Mouse (Mus musculus) heart, embryonic 12.5 days (tissue): ENCODE results near the gene Rpl18a. TPM values are rescaled to one million over a fixed set of nuclear protein-coding genes. Genes with fewer than 3 reads are reported as not detected.

ENCODE experiments used
- ATAC-seq: fragments of 200-750 bp; cut with Nextera tagmentation; 2 replicates; pipeline ENCODE4 v1.8.0; 2017; ENCODE audit warnings: moderate TSS enrichment, moderate library complexity; ENCODE audit not compliant: insufficient number of reproducible peaks, low FRiP score
- H3K27ac ChIP-seq: fragments of 300-500 bp; sonication (generic); 2 replicates; pipeline ENCODE4 v1.5.1; 2016; ENCODE audit warnings: mild to moderate bottlenecking, moderate library complexity; ENCODE audit not compliant: poor library complexity, severe bottlenecking
- H3K27me3 ChIP-seq: fragments of 300-500 bp; sonication (generic); replicated peaks from 2 replicates; pipeline ENCODE4 v1.6.1; 2016; ENCODE audit warnings: mild to moderate bottlenecking, moderate library complexity
- H3K36me3 ChIP-seq: fragments of 300-500 bp; sonication (generic); 2 replicates; pipeline ENCODE4 v1.6.1; 2016; ENCODE audit warnings: mild to moderate bottlenecking, moderate library complexity
- H3K4me1 ChIP-seq: fragments of 300-500 bp; sonication (generic); replicated peaks from 2 replicates; pipeline ENCODE4 v1.6.1; 2016; ENCODE audit warnings: mild to moderate bottlenecking
- H3K4me2 ChIP-seq: fragments of 300-500 bp; sonication (generic); 2 replicates; pipeline ENCODE4 v1.6.1; 2016; ENCODE audit warnings: mild to moderate bottlenecking, moderate library complexity
- H3K4me3 ChIP-seq: fragments of 300-500 bp; sonication (generic); 2 replicates; pipeline ENCODE4 v1.5.1; 2016; ENCODE audit warnings: mild to moderate bottlenecking
- H3K9ac ChIP-seq: fragments of 300-500 bp; sonication (generic); 2 replicates; pipeline ENCODE4 v1.6.1; 2016; ENCODE audit warnings: mild to moderate bottlenecking, moderate library complexity
- H3K9me3 ChIP-seq: fragments of 300-500 bp; sonication (generic); replicated peaks from 2 replicates; pipeline ENCODE4 v1.6.1; 2016; ENCODE audit warnings: mild to moderate bottlenecking, moderate library complexity
- WGBS: fragments of 180-500 bp; shearing (Covaris S2); methylation state at CpG from one replicate; pipeline ENCODE4 v1.1.7; 2016; 5-methylcytosine and 5-hydroxymethylcytosine counted together
- polyA plus RNA-seq: library from polyadenylated mRNA; unstranded; fragments of >200 nt; fragmentation: Nextera tagmentation; extraction: Ambion mirVana; gene quantifications from 2 replicates; pipeline ENCODE4 v1.2.1, GENCODE M21; 2016

Rpl18a gene
- polyA plus RNA-seq, 1 experiment from 2014 or later, result 2,528 TPM

DNA sequence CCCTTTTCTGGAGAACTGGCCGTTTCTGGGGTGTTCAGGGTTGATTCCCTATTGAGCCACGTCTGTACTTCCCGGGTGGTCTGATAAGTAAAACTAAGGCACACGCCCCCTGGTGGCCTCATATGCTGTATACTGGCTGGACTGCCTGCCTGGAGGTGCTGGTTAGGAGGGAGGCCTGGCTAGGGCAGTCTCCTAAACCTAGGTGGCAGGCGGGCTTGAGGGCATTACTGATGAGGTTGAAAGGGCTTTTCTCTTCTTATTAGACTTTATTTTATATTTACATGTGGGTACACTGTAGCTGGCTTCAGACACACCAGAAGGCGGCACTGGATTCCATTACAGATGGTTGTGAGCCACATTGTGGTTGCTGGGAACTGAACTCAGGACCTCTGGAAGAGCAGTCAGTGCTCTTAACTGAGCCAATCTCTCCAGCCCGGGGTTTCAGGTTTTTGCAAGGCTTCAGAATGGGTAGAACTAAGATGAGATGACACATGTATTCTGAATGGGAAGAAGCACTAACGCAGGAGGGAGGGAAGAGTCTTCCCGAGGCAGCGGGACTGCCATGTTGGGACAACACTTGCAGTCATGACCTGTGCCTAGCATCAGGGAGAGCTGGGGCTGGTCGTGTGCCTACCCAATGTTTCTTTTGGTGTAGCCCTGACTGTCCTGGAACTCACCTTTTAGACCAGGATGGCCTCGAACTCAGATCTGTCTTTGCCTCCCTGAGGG is 3.4 kb downstream of the Rpl18a start:
- H3K27me3 ChIP-seq, result peaks cover 54% of the 10 kb centered on the region
- WGBS, result 27% methylated on average over 12 of the region's 12 CpGs
- ATAC-seq, result no peak

GRCm38 (mm10) chr8:70892896-70893655 is 4.1 kb downstream of the Rpl18a start:
- Histone ChIP-seq H3K9ac (peak overlapping the region; percentile 6; the same call in 1 of the 2 replicates), H3K27ac (no peak overlapping the region), H3K4me1 (peaks cover 31% of the 10 kb centered on the region), H3K4me3 (peak overlapping the region; percentile 37), H3K4me2 (peak overlapping the region; percentile 59), H3K36me3 (peaks cover 27% of the 10 kb centered on the region), H3K27me3 (peaks cover 62% of the 10 kb centered on the region), H3K9me3 (peaks cover 4% of the 10 kb centered on the region; the same call in 1 of the 2 replicates)
- WGBS, result 22% methylated on average over 20 of the region's 20 CpGs
- no peak for ATAC-seq

More for the DNA sequence above, 3.4 kb downstream of the Rpl18a start:
- peaks cover 27% of the 10 kb centered on the region for H3K36me3 ChIP-seq
- H3K4me1 ChIP-seq, result peaks cover 35% of the 10 kb centered on the region
- peaks cover 4% of the 10 kb centered on the region; the same call in 1 of the 2 replicates for H3K9me3 ChIP-seq
- no peak overlapping the region for H3K27ac ChIP-seq
- no peak overlapping the region for H3K4me2 ChIP-seq
- no peak overlapping the region for H3K9ac ChIP-seq
- no peak overlapping the region for H3K4me3 ChIP-seq

DNA sequence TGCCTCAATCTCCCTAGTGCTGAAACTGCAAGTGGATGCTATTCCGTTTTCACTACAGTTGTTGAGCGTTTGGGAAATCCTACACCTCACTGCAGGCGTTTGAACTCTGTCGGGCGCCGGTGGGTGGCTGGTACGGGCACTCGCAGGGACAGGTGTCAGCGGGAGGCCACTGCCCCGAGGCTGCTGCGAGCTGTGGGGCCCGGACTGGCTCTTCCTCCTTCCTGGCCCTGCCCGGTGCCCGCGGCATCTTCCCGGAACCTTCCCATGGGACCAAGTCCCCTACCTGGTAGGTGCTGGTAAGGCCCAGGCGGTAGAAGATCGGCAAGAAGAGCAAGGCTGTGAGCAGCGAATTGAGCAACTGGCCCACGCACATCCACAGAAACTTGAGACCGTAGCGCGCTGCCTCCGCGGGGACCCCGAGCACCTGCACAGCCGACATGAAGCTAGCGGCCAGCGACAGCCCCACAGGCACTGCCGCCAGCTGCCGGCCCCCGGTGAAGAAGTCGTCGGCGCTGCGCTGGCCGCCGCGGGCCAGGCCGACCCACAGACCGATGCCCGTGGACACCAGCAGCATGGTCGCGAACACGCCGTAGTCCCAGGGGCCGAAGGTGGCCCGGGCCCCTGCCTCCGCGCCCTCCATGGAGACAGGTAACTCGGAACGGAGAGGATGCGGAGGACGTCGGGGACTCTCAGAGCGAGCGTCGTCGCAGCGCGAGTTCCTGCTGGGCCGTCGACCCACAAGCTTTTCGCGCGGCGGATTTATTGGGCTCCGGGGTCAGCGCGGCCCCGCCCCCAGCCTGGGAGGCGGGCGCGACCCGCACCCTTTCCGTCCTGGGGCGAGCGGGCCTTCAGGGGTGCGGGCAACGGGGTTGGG is 5.0 kb downstream of the Rpl18a start, which contains the start of gene Slc5a5:
Gene Slc5a5 (minus strand): TSS at position 736 of the 874 bp plus-strand sequence.
- Histone ChIP-seq H3K36me3 (peaks cover 27% of the 10 kb centered on the region), H3K9me3 (peaks cover 4% of the 10 kb centered on the region; the same call in 1 of the 2 replicates), H3K4me1 (peaks cover 34% of the 10 kb centered on the region), H3K27ac (no peak within 1 kb of the TSS), H3K9ac (peak within 1 kb of the TSS; percentile 6; the same call in 1 of the 2 replicates), H3K4me3 (peak within 1 kb of the TSS; percentile 37), H3K4me2 (peak within 1 kb of the TSS; percentile 59), H3K27me3 (peaks cover 70% of the 10 kb centered on the region)
- 4% methylated on average over 80 of the region's 80 CpGs for WGBS
- ATAC-seq, result no peak

- H3K9me3 ChIP-seq, result peaks cover 4% of the 10 kb centered on the region; the same call in 1 of the 2 replicates
- peak overlapping the region; percentile 37 for H3K4me3 ChIP-seq
- 6% methylated on average over 21 of the region's 21 CpGs for WGBS
Measured at GRCm38 (mm10) chr8:70891356-70891755, 5.9 kb downstream of the Rpl18a start.

DNA sequence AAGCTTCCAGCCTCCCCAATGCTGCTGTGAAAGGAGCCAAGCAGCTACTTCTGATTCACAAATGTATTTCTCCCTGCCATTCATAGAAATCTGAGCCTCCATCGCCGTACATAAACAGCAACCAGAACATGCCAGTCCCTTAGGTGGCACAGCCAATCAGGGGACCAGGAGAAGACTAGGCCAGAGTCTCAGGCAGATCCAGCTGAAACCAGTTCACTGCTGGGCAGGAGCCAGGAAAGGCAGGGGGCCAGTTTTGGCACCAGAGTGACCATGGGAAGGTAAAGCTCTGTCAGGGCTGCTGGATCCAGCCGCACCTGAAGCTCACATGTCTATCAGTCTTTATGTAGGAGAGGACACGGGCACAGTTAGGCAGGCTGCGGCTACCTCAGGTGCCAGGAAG is 6.6 kb downstream of the Rpl18a start:
- Histone ChIP-seq H3K36me3 (peaks cover 24% of the 10 kb centered on the region), H3K27ac (no peak overlapping the region), H3K27me3 (peaks cover 73% of the 10 kb centered on the region), H3K4me3 (no peak overlapping the region), H3K9ac (no peak overlapping the region), H3K9me3 (peaks cover 4% of the 10 kb centered on the region; the same call in 1 of the 2 replicates), H3K4me2 (no peak overlapping the region), H3K4me1 (peaks cover 25% of the 10 kb centered on the region)
- ATAC-seq, result no peak
- 85% methylated on average over 5 of the region's 5 CpGs for WGBS

More at GRCm38 (mm10) chr8:70891356-70891755, 5.9 kb downstream of the Rpl18a start:
- no peak overlapping the region for H3K9ac ChIP-seq
- H3K36me3 ChIP-seq, result peaks cover 27% of the 10 kb centered on the region
- peaks cover 32% of the 10 kb centered on the region for H3K4me1 ChIP-seq
- ATAC-seq, result peak; percentile 46; the same call in 1 of the 2 replicates
- no peak overlapping the region for H3K27ac ChIP-seq
- H3K27me3 ChIP-seq, result peaks cover 73% of the 10 kb centered on the region
- peak overlapping the region; percentile 59 for H3K4me2 ChIP-seq

DNA sequence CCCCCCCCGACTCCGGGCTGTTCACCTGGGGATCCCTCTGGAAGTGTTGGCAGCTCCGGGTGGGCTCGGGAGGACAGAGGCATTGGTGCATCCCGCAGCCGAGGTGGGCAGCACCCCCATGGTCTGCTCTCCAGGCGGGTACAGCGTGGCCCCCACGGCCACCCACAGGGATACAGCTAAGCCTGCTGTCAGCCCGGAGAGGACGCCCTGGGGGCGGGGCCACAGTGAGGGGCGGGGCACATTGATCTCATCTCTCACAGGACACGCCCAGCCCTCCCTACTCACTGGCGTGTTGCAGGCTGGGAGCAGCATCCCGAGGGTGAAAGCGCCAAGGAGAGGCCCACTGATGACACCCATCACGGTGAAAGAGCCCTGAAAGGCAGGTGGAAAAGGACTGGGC is 9.5 kb downstream of the Rpl18a start:
- H3K4me3 ChIP-seq, result no peak overlapping the region
- no peak overlapping the region for H3K4me2 ChIP-seq
- peaks cover 4% of the 10 kb centered on the region; the same call in 1 of the 2 replicates for H3K9me3 ChIP-seq
- peaks cover 12% of the 10 kb centered on the region for H3K4me1 ChIP-seq
- ATAC-seq, result peak; percentile 36; the same call in 1 of the 2 replicates
- no peaks in the 10 kb centered on the region for H3K36me3 ChIP-seq
- H3K27ac ChIP-seq, result no peak overlapping the region
- 1% methylated on average over 18 of the region's 18 CpGs for WGBS
- peaks cover 60% of the 10 kb centered on the region for H3K27me3 ChIP-seq
- no peak overlapping the region for H3K9ac ChIP-seq

DNA sequence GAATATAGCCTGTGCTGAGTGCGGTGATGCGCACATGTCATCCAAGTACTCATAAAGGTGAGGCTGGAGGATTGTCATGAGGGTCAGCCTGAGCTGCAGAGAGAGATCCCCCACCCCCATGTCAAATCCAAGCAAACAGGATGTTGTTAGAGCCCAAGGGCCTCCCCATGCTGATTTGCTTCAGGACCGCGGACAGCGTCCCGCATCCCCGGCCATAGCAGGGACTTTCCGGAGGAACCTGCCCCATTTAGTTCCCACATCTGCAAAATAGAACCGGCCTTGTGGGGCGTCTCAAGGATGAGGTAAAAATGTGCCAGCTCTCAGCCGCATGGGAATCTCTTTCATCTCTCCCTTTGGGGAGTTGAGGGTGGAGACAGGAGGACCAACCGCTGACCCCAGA is 11.6 kb downstream of the Rpl18a start:
- Histone ChIP-seq H3K4me2 (no peak overlapping the region), H3K27me3 (peaks cover 40% of the 10 kb centered on the region), H3K36me3 (no peaks in the 10 kb centered on the region), H3K9me3 (no peaks in the 10 kb centered on the region; the same call in 1 of the 2 replicates), H3K27ac (no peak overlapping the region), H3K9ac (no peak overlapping the region), H3K4me3 (no peak overlapping the region), H3K4me1 (peaks cover 8% of the 10 kb centered on the region)
- no peak for ATAC-seq
- whole genome bisulfite sequencing, result 15% methylated on average over 12 of the region's 12 CpGs

DNA sequence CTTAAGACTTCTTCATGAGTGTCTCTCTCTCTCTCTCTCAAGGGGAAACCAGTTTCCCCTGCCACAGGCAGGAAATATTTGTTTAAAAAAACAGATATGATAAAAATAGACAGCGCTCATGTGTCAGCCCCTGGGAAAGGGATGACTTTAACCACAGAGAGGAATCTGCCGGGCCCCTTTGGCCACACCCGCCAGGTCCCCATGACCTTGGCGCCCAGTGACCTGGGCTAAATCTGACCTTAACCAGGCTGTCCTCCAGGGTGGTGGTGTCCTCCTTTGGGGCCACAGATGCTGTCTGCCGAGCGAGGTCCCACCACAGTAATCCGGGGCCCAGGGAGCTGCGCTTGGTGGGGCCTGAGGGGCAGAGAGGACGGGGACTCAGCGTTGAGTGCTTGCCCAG is 12.5 kb downstream of the Rpl18a start:
- no peak overlapping the region for H3K4me3 ChIP-seq
- ATAC-seq, result no peak
- no peaks in the 10 kb centered on the region for H3K9me3 ChIP-seq
- H3K9ac ChIP-seq, result no peak overlapping the region
- 73% methylated on average over 10 of the region's 10 CpGs for WGBS
- no peaks in the 10 kb centered on the region for H3K36me3 ChIP-seq
- H3K27ac ChIP-seq, result no peak overlapping the region
- H3K4me2 ChIP-seq, result no peak overlapping the region
- H3K4me1 ChIP-seq, result peaks cover 14% of the 10 kb centered on the region
- peaks cover 37% of the 10 kb centered on the region for H3K27me3 ChIP-seq

DNA sequence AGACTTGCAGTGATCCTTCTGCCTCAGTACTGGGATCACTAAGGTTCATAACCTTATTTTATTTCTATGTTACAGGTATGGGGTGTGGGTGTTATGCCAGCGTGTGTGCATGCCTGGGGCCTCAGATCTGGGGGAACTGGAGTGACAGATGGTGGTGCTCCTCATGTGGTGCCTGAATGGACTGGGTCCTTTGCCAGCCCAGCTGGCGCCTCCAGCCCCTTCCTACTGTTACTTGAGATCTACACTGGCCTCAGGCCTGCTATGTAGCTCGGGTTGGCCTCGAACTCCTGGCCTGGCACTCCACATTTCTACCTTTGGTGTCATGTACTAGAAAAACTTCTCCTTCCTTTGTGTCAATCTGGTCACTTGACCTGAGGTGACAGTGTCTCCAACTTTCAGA is 13.0 kb downstream of the Rpl18a start:
- Histone ChIP-seq H3K4me1 (peaks cover 14% of the 10 kb centered on the region), H3K36me3 (no peaks in the 10 kb centered on the region), H3K27me3 (peaks cover 37% of the 10 kb centered on the region), H3K9ac (no peak overlapping the region), H3K9me3 (no peaks in the 10 kb centered on the region), H3K4me3 (no peak overlapping the region), H3K4me2 (no peak overlapping the region), H3K27ac (no peak overlapping the region)
- WGBS, result 76% methylated on average over 4 of the region's 4 CpGs
- ATAC-seq, result no peak

DNA sequence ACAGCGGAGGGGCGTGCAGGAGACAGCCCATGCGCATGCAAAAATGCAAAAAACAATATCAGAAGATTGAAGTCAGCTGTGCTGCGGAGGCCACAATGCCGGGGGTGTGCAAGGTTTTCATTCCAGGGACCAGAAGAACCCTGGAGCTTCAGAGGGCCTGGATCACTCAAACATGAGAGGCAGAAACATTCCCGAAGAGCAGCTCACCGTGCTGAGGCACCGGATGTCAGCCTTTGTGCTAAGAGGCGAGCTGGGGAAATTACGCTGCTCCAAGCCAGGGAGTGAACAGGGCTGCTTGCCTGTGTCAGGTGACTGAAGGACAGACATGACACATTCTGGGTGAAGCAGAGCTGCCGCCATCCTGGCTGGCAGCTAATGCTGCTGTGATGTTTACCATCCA is 16.7 kb downstream of the Rpl18a start:
- H3K4me1 ChIP-seq, result peaks cover 12% of the 10 kb centered on the region
- no peak overlapping the region for H3K4me3 ChIP-seq
- 15% methylated on average over 11 of the region's 11 CpGs for WGBS
- ATAC-seq, result no peak
- peaks cover 24% of the 10 kb centered on the region; the same call in 1 of the 2 replicates for H3K27me3 ChIP-seq
- no peaks in the 10 kb centered on the region for H3K36me3 ChIP-seq
- H3K9ac ChIP-seq, result peak overlapping the region; percentile 35; the same call in 1 of the 2 replicates
- no peaks in the 10 kb centered on the region for H3K9me3 ChIP-seq
- H3K27ac ChIP-seq, result no peak overlapping the region
- H3K4me2 ChIP-seq, result peak overlapping the region; percentile 2; the same call in 1 of the 2 replicates
